Mouse (Mus musculus): ENCODE data around the gene Fibin. TPM values are rescaled to one million over a fixed set of nuclear protein-coding genes. Genes with fewer than 3 reads are reported as not detected.

Gene Fibin
- polyA plus RNA-seq, 1 experiment from 2014 or later: 3.5 TPM

Other genes starting within 250 kb of the Fibin start
- gene Bbox1, start 48.6 kb downstream of the Fibin start, polyA plus RNA-seq (2016; fragmentation: Nextera tagmentation; extraction: Ambion mirVana): 0.31 TPM in 1 of 2 replicates, not detected in the other
- gene Slc5a12, start 234.1 kb upstream of the Fibin start, polyA plus RNA-seq (2016; fragmentation: Nextera tagmentation; extraction: Ambion mirVana): not detected in 2 replicates

All from heart, embryonic 10.5 days (tissue).